8 mouse cellular contexts compared by ENCODE assay signal in the genomic region with DNA sequence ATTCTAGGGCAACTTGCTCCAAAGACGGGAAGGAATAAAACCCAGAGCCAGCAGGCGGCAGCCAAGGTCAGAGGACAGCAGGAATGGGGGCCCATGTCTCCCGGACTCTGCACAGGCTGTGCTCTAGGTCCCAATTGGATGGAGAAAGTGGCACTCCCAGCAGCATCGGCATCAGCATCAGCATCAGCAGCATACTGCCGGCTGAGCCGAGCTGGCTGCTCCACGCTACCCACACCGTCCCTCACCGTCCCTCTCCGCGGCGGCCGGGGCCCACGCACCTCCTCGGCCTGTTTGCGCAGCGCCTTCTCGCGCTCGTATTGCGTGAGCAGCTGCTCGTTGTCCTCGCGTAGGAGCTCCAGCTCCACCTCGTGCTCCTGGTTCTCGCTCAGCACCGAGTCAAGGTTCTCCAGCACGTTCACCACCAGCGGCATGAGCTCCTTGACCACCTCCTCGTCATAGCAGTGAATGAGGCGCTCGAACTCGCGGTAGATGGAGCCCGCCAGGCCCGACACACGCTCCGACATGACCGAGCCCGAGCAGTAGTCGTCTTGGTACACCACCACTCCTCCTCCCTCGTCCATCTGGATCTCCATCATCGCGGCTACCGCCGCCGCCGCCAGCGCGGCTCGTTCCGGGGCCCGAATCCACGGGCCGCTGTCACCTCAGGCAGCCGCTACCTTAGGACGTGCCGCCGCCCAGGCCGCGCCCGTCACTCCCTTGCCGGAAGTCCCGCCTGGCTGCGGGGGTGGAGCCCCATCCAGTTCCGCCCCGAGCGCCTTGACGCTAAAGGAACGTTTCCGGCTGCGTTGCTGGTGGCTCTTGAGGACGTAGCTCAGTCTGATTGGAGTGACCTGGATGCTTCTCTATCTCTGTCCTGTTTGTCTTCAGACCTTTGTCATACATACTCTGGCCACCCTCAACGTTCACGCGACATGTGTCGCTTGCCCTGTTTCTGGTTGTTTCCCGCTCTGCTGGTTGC. TPM values are rescaled to one million over a fixed set of nuclear protein-coding genes. Genes with fewer than 3 reads are reported as not detected.
DNase-seq lines count a peak whose midpoint lies in the region; ATAC-seq and TF ChIP-seq lines count a peak whose summit lies in the region.

A gene (minus strand): TSS at position 719 of the 979 bp plus-strand sequence.

- peak within 1 kb of the TSS; percentile 79 for H3K27ac ChIP-seq in bone marrow macrophage, adult 2 months (ENCODE audit: insufficient read depth, low read depth, low read length)
- peak within 1 kb of the TSS; percentile 43 for H3K27ac ChIP-seq in embryonic fibroblast, embryonic 13.5 days (ENCODE audit: insufficient read depth, low read length)
- H3K27ac ChIP-seq in heart, embryonic 10.5 days, result peak within 1 kb of the TSS; percentile 86
- H3K27ac ChIP-seq in kidney, embryonic 15.5 days, result peak within 1 kb of the TSS; percentile 89

- H3K9me3 ChIP-seq in heart, embryonic 10.5 days, result no peaks in the 10 kb centered on the region
- H3K9me3 ChIP-seq in kidney, embryonic 15.5 days (replicated peaks), result no peaks in the 10 kb centered on the region

- peak within 1 kb of the TSS; percentile 76 for H3K4me2 ChIP-seq in kidney, embryonic 15.5 days

- TF ChIP-seq CTCF in bone marrow macrophage, adult 2 months (IDR thresholded peaks at IDR 0.05; ENCODE audit: low read depth, low read length), result no peak
- TF ChIP-seq CTCF in embryonic fibroblast, embryonic 13.5 days (IDR thresholded peaks at IDR 0.05; ENCODE audit: borderline replicate concordance, insufficient read depth, low read length), result no peak

- H3K27me3 ChIP-seq in heart, embryonic 10.5 days (ENCODE audit: insufficient read depth, poor library complexity, severe bottlenecking), result no peaks in the 10 kb centered on the region
- no peaks in the 10 kb centered on the region for H3K27me3 ChIP-seq in kidney, embryonic 15.5 days

- H3K9ac ChIP-seq in kidney, embryonic 15.5 days, result peak within 1 kb of the TSS; percentile 89

- peak; percentile 97 for ATAC-seq in kidney, embryonic 15.5 days (replicated peaks; ENCODE audit: low FRiP score)
- ATAC-seq in monocyte, adult 5-6 weeks (replicated peaks; ENCODE audit: insufficient number of reproducible peaks, low FRiP score, low TSS enrichment, poor library complexity, severe bottlenecking), result peak; percentile 98

- WGBS in heart, embryonic 10.5 days, result under 1% methylated on average over 78 of the region's 78 CpGs
- WGBS in kidney, embryonic 15.5 days, result under 1% methylated on average over 78 of the region's 78 CpGs

- peaks cover 16% of the 10 kb centered on the region for H3K4me1 ChIP-seq in bone marrow macrophage, adult 2 months (ENCODE audit: control insufficient read depth, insufficient read depth, low read length)
- peaks cover 4% of the 10 kb centered on the region; the same call in 1 of the 2 replicates for H3K4me1 ChIP-seq in embryonic fibroblast, embryonic 13.5 days (ENCODE audit: control insufficient read depth, insufficient read depth, low read length)
- peaks cover 18% of the 10 kb centered on the region for H3K4me1 ChIP-seq in heart, embryonic 10.5 days
- H3K4me1 ChIP-seq in kidney, embryonic 15.5 days, result peaks cover 19% of the 10 kb centered on the region

- TF ChIP-seq POLR2A in bone marrow macrophage, adult 2 months (IDR thresholded peaks at IDR 0.05; ENCODE audit: borderline replicate concordance, low read depth, low read length), result no peak
- TF ChIP-seq POLR2A in embryonic fibroblast, embryonic 13.5 days (IDR thresholded peaks at IDR 0.05; ENCODE audit: low read depth, low read length), result peak; percentile 96

- DNase-seq in A20 (ENCODE audit: low read depth, low spot score), result peak; percentile 97
- DNase-seq in heart, embryonic 10.5 days (ENCODE audit: low spot score), result peak; percentile 98
- DNase-seq in liver, result peak; percentile 97
- peak; percentile 97 to 98 for DNase-seq in spleen, postnatal 4 days (ENCODE audit: low spot score in 2 of 2)

- H3K36me3 ChIP-seq in heart, embryonic 10.5 days, result peaks cover 17% of the 10 kb centered on the region
- H3K36me3 ChIP-seq in kidney, embryonic 15.5 days, result peaks cover 12% of the 10 kb centered on the region

- H3K4me3 ChIP-seq in bone marrow macrophage, adult 2 months (ENCODE audit: insufficient read depth, low read length), result peak within 1 kb of the TSS; percentile 96
- H3K4me3 ChIP-seq in embryonic fibroblast, embryonic 13.5 days (ENCODE audit: insufficient read depth, low read length), result peak within 1 kb of the TSS; percentile 90
- H3K4me3 ChIP-seq in heart, embryonic 10.5 days, result peak within 1 kb of the TSS; percentile 85
- H3K4me3 ChIP-seq in kidney, embryonic 15.5 days (replicated peaks), result peak within 1 kb of the TSS; percentile 99

RNA-seq across cellular contexts. Expression of the gene that starts here (rescaled TPM):
- polyA plus RNA-seq in bone marrow macrophage, adult 2 months (2012; ENCODE audit: insufficient read depth, insufficient read length, missing spikeins), result 56.7 and 64.0 TPM in 2 replicates
- polyA plus RNA-seq in embryonic fibroblast, embryonic 13.5 days (2011; ENCODE audit: insufficient read length, low read depth, missing spikeins), result 61.9 and 72.0 TPM in 2 replicates
- 36.3 and 42.6 TPM in 2 replicates for polyA plus RNA-seq in heart, embryonic 10.5 days (2016; fragmentation: Nextera tagmentation; extraction: Ambion mirVana)
- 24.3 and 31.1 TPM in 2 replicates for polyA plus RNA-seq in kidney, embryonic 15.5 days (2015; fragmentation: Nextera tagmentation; extraction: Ambion mirVana)
- total RNA-seq in monocyte, adult 5-6 weeks (2017), result 46.0 to 84.3 TPM (median 50.2 TPM) in 3 replicates

Comparison
In these comparisons a context has a peak if more than half of its experiments do, and no peak if none do; other contexts are left out.
1. Peak in every context shown above with its lines: DNase-seq, ATAC-seq, H3K4me3 ChIP-seq and H3K27ac ChIP-seq.